Mouse (Mus musculus): ENCODE measurements around the gene Magt1. TPM values are rescaled to one million over a fixed set of nuclear protein-coding genes. Genes with fewer than 3 reads are reported as not detected.
"Not testable (repeated sequence)": the region's sequence is repeated elsewhere in the genome, so short reads cannot be mapped to it uniquely, and the experiment has no call there.

The Magt1 gene
- total RNA-seq (2015), result 71.6 and 77.2 TPM in 2 replicates
- total RNA-seq (2017), result 91.2 and 112 TPM in 2 replicates

GRCm38 (mm10) chrX:106011465-106012159 is at the start of gene Magt1:
Gene Magt1, minus strand, starts transcription at chrX:106011906.
- peak; percentile 77 for ATAC-seq (replicated peaks; ENCODE audit: poor library complexity)

GRCm38 (mm10) chrX:106048191-106048590 is 36.5 kb upstream of the Magt1 start:
- no peak for ATAC-seq (replicated peaks; ENCODE audit: poor library complexity)

GRCm38 (mm10) chrX:106045928-106046327 is 34.2 kb upstream of the Magt1 start:
- peak; percentile 27 for ATAC-seq (replicated peaks; ENCODE audit: poor library complexity)

GRCm38 (mm10) chrX:106045455-106045854 is 33.7 kb upstream of the Magt1 start:
- no peak for ATAC-seq (replicated peaks; ENCODE audit: poor library complexity)

- peak; percentile 80 for ATAC-seq (replicated peaks; ENCODE audit: poor library complexity)
Measured at GRCm38 (mm10) chrX:106043863-106044617, 32.3 kb upstream of the Magt1 start.

GRCm38 (mm10) chrX:106037185-106037752 is 25.6 kb upstream of the Magt1 start:
- ATAC-seq (replicated peaks; ENCODE audit: poor library complexity), result no peak

GRCm38 (mm10) chrX:106035727-106036126 is 24.0 kb upstream of the Magt1 start:
- ATAC-seq (replicated peaks; ENCODE audit: poor library complexity), result peak; percentile 77

GRCm38 (mm10) chrX:106031124-106031523 is 19.4 kb upstream of the Magt1 start:
- ATAC-seq (replicated peaks; ENCODE audit: poor library complexity), result 0 out of 2 replicates have a peak, but pooled peaks have one; percentile 29

GRCm38 (mm10) chrX:106030176-106030575 is 18.5 kb upstream of the Magt1 start:
- no peak for ATAC-seq (replicated peaks; ENCODE audit: poor library complexity)

- ATAC-seq (replicated peaks; ENCODE audit: poor library complexity), result no peak
Measured at GRCm38 (mm10) chrX:106027343-106027674, 15.6 kb upstream of the Magt1 start.

GRCm38 (mm10) chrX:106026418-106027342 is 15.0 kb upstream of the Magt1 start, which contains the start of gene Atp7a:
Gene Atp7a, plus strand, starts transcription at chrX:106027276.
- peak; percentile 91 for ATAC-seq (replicated peaks; ENCODE audit: poor library complexity)

GRCm38 (mm10) chrX:106017516-106017915 is 5.8 kb upstream of the Magt1 start:
- ATAC-seq (replicated peaks; ENCODE audit: poor library complexity), result no peak

- no peak for ATAC-seq (replicated peaks; ENCODE audit: poor library complexity)
Measured at GRCm38 (mm10) chrX:106017102-106017501, 5.4 kb upstream of the Magt1 start.

GRCm38 (mm10) chrX:106015571-106016322 is 4.0 kb upstream of the Magt1 start, which contains the start of gene Cox7b:
Gene Cox7b, plus strand, starts transcription at chrX:106015700.
- ATAC-seq (replicated peaks; ENCODE audit: poor library complexity), result peak; percentile 65

GRCm38 (mm10) chrX:106014741-106015377 is 3.2 kb upstream of the Magt1 start:
- not testable (repeated sequence) for ATAC-seq (replicated peaks; ENCODE audit: poor library complexity)

- ATAC-seq (replicated peaks; ENCODE audit: poor library complexity), result 0 out of 2 replicates have a peak, but pooled peaks have one; percentile 20
Measured at GRCm38 (mm10) chrX:106013217-106013616, 1.5 kb upstream of the Magt1 start.

- no peak for ATAC-seq (replicated peaks; ENCODE audit: poor library complexity)
Measured at GRCm38 (mm10) chrX:106012559-106012958, 853 bp upstream of the Magt1 start.

GRCm38 (mm10) chrX:106010762-106011161 is 944 bp downstream of the Magt1 start:
- no peak for ATAC-seq (replicated peaks; ENCODE audit: poor library complexity)

- ATAC-seq (replicated peaks; ENCODE audit: poor library complexity), result no peak
Measured at GRCm38 (mm10) chrX:106001605-106002004, 10.1 kb downstream of the Magt1 start.

Measured in megakaryocyte progenitor cell, adult 5-6 weeks (primary cell).